Mouse (Mus musculus) left cerebral cortex, postnatal 36 days (tissue): ENCODE results near the gene Pef1. TPM values are rescaled to one million over a fixed set of nuclear protein-coding genes. Genes with fewer than 3 reads are reported as not detected.
A peak's percentile ranks its signal among the peaks of the same experiment; 100 is the strongest.

ENCODE experiments used
- DNase-seq, 2 experiments: peaks; one replicate each; pipeline ENCODE4 v3.0.0; 2021 to 2022; ENCODE audit warnings: low spot score in 2 of 2, mixed read lengths in 1 of 2
- intact Hi-C: fragments of 180-260 bp; cut with DNase I; formaldehyde crosslinking; loops from one replicate; pipeline ENCODE4 v1.15.1; 2025
- total RNA-seq, 2 experiments: library from RNA; stranded (reverse); gene quantifications; 2 replicates each; pipeline ENCODE4 v1.2.3; 2021

Pef1 gene
- 10 to 100 TPM; 66.4 to 74.5 TPM for total RNA-seq

DNA sequence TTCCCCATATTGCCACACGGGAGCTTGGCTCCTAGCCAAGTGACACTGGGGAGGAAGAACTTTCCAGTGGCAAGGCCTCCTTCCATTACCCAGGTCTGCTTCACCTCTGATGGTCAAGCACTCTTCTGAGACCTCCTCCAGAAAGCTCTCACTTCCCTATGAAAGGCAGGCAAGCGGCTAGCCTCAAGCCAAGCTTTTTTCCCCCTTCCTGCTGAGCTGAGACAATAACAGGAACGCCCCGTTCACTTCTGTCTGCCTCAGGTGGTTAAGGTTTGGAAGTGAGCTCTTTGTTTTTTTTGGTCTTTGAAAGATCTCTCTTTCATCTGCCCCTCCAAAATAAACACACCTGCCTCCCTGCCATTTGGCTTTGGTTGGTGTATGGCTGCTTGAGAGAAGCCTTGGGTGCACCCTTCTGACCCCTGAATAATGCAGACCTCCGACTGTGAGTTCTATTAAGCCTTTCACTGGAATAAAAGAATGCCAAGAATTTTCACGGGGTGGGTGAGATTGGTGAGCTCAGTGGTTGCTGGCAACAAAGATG, at the start of gene Pef1:
Pef1 (plus strand) TSS at position 448 of the 541 bp plus-strand sequence.
- intact Hi-C loops, result no loop called here
- no peak for DNase-seq

DNA sequence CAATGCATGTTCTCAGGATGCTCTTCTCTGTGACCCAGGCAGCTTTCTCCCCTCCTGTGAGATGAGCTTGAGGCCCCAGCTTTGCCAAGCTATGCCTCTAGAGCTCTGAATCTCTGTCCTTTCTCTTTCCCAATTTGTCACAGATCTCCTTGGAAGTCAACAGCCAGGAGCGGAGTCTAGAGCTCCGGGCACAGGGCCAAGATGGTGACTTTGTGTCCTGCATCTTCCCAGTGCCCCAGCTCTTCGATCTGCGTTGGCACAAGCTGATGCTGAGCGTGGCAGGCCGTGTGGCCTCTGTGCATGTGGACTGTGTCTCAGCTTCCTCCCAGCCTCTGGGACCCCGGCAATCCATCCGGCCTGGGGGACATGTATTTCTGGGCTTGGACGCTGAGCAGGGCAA, 49.2 kb upstream of the Pef1 start:
- intact Hi-C loops, result no loop called here
- no peak for DNase-seq

DNA sequence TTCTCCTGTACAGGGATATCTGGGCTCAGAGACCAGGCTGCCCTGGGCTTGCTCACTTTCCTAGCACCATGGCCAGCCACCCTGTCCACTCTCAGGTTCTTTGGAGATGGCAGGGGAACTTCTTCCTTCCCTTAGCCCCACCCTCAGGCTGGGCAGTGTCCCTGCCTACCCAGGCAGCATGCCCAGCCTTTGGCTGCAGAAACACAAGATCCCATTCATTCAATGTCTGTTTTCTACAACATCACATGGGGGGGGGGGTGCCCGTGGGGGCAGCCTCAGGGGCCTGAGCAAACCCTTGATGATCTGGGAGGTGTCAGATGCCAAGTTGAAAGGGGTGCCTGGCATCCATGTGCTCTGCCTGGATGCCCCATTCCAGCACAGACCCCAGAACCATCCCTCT, 47.6 kb upstream of the Pef1 start:
- no peak for DNase-seq
- intact Hi-C loops, result no loop called here

DNA sequence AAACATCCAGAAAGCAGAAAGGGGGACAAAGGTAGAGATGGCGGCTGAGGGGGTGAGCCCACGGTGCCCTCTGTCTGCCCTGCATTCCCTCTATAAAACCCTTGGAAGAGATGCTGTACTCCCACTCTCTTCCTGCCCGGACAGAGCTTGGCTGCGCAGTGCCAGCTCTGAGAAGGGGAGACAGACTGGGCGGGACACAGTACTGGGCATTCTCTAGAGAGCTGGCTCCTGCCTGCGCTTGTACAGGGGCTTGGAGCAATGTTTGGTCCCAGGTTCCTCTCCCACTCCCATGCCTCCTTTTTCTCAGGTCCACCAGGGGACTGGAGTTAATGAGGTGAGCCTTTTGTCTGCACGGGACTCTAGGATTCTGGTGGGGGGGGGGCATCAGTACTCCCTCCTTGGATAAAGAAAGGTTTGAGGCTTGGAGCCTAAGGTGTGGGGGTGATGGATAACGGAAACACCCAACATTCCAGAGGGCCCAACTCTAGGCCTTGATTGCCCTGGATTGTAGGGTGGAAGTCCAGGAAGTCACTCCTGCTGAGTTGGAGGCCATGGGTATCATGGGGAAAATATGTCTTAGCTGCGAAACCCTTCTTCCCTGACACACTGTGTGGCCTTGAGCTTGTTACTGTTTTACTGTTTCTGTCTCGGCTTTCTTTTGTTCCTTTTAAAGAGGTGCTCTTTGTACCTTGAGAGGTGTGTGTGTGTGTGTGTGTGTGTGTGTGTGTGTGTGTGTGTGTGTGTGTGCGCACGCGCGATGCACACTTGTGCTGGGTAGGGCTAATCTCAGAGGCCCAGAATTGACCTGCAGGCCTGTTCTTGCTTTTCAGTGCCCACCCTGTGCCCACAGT, 47.0 kb upstream of the Pef1 start:
- no peak for DNase-seq
- intact Hi-C loops, result no loop called here

DNA sequence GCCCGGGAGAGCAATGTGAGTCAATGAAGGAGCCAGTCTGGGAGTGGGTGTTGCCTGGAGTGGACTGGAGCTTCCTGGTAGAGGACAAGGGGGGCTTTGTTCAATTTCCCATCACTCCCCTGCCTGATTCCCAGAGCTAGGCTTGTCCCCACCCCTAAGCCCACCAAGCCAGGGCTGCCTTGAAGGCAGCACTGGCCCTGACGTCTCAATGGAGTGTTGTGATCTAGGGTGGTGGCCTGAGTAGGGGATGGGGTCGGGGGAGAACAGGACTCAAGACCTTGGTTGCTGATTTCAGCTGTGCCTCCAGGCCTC, 46.4 kb upstream of the Pef1 start:
- intact Hi-C loops, result no loop called here
- DNase-seq, result no peak

DNA sequence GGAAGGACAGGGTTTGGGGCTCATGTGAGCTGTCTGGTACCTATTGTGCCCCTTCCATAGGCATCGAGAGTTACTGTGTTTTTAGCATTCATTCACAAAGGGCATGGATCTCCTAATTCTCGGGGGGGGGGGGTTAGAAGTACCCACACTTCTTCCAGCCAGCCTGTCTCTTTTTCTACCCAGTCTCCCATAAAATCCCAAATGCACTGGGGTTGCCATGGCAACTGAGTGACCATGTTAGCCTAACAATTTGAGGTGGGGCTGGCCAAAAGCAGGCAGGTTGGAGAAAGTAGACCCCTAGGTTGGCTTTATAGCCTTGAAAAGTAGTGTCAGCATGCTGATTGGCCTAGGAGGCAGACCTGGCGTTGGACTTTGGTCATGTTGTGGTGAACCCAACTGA, 45.9 kb upstream of the Pef1 start:
- intact Hi-C loops, result no loop called here
- no peak for DNase-seq

DNA sequence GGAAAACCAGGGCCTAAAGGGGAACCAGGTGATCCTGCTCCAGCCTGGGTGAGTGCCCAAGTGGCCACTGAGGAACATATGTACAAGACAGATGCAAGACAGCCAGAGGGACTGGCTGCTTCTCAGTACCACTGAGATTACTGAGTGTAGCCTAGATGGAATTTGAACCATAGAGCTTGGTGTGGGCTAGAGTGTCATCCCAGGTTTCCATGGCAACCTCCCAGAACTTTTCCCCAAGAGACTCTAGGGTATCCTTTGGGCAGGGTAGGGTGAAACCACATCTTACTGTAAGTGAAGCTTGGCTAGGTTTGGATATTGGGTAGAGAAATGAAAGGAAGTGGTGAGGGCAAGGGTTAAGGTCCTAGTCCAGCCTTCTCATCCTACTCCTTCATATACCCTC, 41.4 kb upstream of the Pef1 start:
- intact Hi-C loops, result no loop called here

DNA sequence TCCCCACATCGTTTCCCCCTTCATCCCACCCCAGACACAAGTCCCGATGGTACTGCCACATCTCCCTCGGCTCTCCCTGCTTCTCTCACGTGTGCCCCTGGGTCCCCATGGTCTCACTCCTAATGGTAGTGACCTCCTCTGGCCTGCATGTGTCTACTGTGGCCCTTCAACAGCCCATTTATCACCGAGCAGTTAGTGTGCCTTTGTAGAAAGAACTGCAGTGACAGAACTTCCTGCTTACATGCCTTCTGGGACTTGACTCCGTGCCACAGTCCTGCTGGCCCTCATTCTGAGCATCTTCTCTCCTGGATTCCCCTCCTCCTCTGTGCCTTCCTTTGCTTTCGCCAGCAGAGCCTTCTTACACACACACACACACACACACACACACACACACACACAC, 39.2 kb upstream of the Pef1 start:
- intact Hi-C loops, result no loop called here
- DNase-seq, result no peak

More for the DNA sequence above, 41.4 kb upstream of the Pef1 start:
- no peak for DNase-seq

DNA sequence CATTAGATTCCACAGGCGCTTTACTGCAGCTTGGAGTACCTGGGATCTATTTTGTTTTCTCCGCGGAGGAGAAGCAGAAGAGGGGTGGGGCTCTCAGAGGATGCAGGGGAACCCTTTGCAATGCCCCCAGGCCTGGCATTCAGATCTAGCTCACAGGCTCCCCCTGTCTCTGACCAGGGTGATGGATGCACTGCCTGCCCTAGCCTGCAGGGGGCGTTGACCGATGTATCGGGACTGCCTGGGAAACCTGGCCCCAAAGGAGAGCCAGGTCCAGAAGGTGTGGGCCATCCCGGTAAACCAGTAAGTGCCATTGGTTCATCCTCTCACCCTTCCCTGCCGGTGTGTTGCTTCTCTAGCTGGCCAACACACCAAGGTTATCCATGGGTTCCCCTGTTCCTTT, 35.5 kb upstream of the Pef1 start:
- intact Hi-C loops, result no loop called here
- DNase-seq, result no peak

DNA sequence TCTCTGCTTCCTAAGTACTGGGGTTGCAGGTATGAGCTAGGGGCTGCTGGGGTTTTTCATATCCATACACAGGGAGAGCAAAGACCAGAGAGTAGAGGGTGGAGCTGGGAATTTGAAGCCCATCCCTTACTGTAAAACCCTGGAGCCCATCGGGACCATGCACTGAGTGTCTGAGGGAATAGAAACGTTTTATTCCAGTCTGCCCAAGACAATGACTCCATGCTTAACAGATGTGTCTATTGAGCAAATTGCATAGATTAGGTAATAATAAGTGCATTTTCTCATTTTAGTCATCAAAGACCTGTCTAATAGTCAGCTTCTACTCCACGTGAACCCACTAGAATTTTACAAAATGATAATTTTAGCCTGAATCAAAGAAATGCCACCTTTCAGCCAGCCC, 31.8 kb upstream of the Pef1 start:
- DNase-seq, result no peak
- intact Hi-C loops, result no loop called here

DNA sequence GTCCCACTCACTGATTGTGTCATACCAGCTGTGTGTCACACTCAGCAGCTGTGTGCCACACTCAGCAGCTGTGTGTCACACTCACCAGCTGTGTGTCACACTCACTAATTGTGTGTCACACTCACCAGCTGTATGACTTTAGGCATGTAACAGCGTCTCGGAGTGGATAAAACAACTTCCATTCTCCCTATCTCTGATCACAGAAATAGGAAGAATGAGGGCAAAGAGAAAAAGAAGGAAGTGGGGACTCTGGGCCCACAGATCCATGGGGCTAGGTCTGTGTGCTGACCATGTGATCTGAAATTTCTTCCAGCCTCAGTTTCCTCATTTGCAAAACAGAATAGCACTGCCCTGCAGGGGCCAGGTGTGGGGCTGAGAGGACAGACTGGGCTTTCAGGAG, 30.6 kb upstream of the Pef1 start:
- intact Hi-C loops, result no loop called here
- DNase-seq, result no peak

DNA sequence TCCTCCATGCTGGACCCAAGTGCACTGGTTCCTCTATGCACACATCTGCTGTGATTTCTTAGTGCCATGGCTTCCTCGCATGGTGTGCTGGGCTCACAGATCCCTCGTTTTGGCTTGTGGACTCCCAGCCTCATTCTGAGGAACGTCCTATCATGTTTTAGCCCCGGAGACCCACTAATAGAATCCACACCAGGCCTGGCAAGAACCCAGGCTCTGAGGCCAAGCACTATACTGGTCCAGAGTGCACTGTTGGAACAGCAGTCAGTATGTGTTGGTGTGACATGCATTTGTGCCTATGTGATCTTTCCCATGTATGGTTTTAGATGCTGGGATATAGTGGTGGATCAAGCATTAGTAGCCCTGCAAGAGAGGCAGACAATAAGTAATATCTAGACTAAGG, 29.0 kb upstream of the Pef1 start:
- DNase-seq, result no peak
- intact Hi-C loops, result no loop called here

DNA sequence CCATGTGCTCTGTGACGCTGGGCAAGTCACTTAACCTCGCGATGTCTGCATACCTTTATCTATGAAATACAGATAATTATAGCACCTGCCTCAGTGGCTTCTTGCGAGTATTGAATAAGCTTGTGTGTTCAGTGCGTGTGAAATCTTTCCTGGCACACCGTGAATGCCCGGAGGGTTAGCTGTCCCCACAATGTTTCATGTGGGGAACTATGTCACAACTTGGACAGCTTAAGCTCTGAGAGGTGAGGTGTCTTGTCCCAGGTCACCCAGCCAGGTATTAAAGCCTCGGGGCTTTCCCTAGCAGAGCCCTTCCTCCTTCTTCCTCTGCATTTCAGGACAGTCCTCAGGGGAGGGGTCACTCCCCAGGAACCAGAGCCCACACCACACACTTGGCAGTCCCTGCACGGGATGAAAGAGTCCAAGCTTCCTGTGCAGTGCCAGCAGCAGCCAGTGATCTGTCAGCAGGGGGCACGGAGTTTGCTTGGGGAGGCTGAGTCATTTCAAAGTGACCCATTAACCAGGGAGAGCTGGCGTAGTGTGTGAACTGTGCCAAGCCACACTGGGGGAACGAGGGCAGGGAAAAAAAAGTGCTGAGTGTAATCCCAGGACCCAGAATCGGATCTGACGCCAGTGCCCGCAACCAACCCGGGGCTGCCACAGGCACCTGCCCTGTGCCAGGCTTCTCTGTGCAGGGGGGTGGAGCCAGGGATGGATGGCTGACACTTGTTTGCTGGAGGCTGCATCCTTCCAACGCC, 27.4 kb upstream of the Pef1 start:
- intact Hi-C loops, result no loop called here

DNA sequence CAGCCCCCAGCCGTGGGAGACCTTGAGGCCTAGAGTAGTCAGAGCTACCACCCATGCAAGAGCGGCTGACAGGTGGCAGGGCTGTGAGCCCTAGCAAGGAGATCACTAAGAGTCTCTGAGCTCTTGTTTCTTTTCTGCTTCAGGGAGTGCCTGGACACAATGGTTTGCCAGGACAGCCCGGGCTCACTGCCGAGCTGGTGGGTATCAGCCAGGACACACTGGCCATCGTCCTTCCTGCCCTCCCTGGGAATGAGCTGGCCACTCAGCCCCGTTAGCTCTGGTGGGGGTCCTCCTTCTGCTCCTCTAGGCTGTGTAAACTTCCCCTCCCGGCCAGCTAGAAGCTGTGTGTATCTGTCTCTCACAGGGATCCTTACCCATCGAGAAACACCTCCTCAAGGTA, 25.5 kb upstream of the Pef1 start:
- DNase-seq, result no peak
- intact Hi-C loops, result no loop called here

More for the DNA sequence above, 27.4 kb upstream of the Pef1 start:
- DNase-seq, result no peak

DNA sequence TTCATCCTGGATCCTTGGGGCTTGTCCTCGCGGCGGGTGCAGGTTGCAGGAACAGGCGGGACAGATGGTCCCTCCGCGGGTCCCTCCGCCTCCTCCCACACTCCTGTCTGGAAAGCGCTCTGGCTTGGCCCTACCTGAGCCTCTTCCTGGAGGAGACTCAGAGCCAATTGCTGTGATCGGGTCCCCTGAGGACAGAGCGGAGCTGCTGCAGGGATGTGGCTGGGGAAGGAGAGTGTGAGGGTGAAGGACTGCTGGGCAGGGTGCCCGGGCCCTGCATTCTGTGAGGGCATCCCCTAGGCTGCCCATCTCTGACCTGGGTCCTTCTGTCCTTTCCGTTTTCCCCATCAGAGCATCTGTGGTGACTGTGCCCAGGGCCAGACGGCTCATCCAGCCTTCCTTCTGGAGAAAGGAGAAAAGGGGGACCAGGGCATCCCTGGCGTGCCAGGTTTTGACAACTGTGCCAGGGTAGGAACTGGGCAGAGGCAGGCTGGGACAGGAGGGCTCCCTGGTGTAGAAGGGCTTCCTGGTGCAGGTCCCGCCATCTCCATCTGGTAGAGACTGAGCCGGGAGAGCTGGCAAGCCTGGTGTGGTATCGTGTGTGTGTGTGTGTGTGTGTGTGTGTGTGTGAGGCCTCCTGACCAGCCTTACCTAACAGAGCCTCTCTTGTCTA, 23.4 kb upstream of the Pef1 start:
- intact Hi-C loops, result no loop called here
- DNase-seq, result peak in 1 of 2 experiments; percentile 68

DNA sequence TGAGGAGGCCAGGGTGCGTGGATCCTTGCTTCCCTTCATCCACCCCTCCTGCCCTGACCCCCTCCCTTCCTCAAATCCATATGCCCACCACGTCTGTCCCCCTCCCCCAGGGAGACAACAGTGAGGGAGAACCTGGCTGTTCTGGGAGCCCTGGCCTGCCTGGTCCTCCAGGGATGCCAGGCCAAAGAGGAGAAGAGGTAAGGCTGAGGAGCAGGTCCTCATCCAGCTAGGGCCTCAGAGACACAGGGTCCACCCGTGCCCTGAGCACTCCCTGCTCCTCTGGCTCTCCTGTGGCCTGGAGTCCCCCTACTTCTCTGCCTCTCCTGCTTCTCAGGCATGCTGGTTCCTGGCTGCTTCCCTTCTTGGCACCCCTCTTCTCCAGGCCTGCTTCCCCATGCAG, 22.8 kb upstream of the Pef1 start:
- intact Hi-C loops, result no loop called here
- DNase-seq, result no peak

DNA sequence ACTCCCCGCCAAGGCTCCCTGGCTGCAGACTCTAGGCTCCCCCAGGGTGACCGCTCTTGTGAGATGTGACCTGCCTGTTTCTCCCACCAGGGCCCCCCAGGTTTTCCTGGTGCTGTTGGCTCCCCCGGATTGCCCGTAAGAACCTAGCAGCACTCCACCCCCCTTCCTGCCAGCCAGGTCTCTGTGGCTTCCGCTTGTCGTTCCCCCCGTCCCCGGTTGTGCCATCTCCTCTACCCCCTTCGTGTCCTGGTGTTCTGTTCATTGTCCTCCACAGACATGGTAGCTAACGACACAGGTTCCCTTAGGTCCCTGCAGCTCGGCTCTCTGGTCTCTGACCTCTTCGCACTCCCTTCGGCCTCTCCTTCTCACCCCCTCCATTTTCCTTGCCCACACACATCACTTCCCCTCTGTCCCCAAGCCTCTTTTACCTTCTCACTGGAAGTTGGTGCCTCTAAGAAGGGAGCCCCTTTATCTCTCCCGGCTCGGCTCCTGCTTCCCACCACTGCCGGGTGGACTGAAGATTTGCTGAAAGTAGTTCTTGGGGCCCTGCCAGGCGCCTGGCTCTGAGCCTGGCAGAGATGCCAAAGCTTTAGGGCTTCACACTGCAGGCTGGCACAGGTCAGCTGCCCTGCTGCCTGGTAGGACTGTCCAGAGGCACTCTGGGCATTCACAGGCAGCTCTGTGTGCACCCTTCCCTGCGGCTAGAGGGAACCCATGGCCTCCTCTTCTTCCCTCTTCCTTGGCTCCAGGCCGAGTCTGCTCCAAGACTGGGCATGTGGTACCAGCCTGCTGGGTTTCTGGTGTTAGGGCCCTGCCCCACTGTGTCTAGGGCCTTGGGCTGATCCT, 20.8 kb upstream of the Pef1 start:
- intact Hi-C loops, result loop anchor here (5.0 to 10.0 kb wide), 4 partner anchors 34 to 387 kb away; partner anchors contain the start of genes Adgrb2, Col16a1 and Tmem39b
- peak; percentile 62 to 68 for DNase-seq

DNA sequence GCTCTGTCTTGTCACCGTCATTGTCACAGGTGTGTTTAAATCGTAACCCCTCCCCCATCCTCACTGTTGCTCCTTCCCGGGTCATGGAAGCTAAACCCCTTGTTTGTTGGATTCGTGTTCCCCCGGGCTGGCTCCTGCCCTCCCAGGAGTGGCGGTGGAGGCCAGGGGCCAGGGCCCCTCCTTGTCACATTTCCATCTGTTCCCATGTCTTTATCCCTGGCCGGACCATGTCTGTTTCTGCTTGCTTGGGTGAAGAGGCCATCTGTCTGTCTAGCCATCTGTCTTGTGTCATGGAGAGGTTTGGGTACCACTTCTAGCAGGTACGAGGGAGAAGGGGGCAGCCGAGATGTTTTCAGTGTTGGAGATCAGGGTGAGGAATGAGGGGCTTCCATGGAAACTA, 20.1 kb upstream of the Pef1 start:
- intact Hi-C loops, result loop anchor here (5.0 to 10.0 kb wide), 4 partner anchors 35 to 387 kb away; partner anchors contain the start of genes Adgrb2, Col16a1 and Tmem39b
- DNase-seq, result no peak

DNA sequence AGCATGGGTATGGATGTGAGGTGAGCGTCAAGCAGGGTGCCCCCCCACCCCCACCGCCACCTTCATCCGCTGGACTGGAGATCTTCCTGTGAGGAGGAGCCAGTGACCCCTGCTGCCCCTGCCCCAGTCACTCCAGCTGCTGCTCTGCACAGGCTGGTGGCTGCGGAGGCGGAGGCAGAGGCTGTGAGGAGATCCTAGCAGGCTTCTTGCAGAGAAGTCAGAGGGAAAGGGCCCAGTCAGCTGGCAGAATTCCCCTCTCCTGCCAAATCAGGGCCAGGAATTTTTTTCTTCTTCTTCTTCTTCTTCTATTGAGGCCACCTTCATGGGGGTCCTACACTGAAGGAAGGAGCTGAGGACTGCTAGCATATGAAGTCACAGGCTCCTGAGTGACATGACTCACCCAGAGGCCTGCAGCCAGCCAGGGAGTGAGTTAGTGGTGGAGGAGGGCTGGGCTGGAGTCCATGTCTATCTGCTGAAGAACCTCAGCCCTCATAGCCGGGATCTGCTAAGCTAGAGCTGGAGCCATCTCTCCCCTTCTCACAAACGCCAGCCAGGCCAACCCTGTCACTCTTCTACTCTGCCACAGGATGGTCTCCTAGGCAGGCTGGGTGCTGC, 17.9 kb upstream of the Pef1 start:
- intact Hi-C loops, result loop anchor here (5.0 to 10.0 kb wide), 4 partner anchors 37 to 390 kb away; partner anchors contain the start of genes Adgrb2, Col16a1 and Tmem39b
- no peak for DNase-seq
